Mouse (Mus musculus): ENCODE data around the gene Trpc5os. TPM values are rescaled to one million over a fixed set of nuclear protein-coding genes. Genes with fewer than 3 reads are reported as not detected.

Trpc5os gene
- total RNA-seq (2021): under 1 TPM in 1 of 2 experiments, not detected in 1; 0.07 TPM

DNA sequence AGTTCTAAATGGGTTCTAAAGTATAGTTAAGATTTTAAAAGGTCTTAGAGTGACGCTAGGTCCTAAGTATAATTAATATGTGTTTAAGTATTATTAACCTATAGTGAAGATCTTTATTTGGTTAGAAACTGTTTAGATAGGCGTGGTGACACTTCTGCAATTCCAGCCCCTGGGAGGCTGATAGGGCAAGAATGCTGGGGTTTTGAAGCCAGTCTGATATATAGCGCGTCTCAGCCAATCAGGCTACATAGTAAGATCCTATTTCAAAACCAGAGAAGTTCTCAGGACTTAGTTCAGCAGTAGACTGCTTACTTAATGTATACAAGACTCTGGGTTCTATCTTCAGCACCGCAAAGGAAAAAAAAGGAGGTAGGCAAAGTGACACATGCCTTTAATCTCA lies at the start of gene Trpc5os:
TSS of gene Trpc5os (plus strand) at position 301 of the 400 bp plus-strand sequence.
- intact Hi-C loops (cut with DNase I): no loop called here
- no peak for DNase-seq (ENCODE audit: low spot score in 2 of 2)

DNA sequence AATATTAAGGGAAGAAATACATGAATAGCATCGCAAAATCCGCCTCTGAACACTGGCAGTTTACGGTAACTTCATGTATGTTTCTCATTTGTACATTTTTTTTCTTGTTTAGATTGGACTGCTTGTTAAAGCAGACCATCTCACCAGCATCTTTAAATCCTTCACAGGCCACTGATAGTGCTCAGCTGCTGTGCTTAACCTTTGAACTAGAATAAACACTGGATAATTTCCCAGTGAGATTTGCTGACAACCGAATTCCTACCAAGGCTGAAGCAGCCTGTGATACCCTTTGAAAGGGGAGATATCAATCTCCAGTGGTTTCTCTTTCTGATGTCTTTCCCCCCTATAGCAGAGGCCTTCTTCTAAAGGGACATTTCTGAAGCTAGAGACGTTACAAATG lies 48.3 kb upstream of the Trpc5os start:
- DNase-seq (ENCODE audit: low spot score in 2 of 2): no peak
- intact Hi-C loops (cut with DNase I): no loop called here

DNA sequence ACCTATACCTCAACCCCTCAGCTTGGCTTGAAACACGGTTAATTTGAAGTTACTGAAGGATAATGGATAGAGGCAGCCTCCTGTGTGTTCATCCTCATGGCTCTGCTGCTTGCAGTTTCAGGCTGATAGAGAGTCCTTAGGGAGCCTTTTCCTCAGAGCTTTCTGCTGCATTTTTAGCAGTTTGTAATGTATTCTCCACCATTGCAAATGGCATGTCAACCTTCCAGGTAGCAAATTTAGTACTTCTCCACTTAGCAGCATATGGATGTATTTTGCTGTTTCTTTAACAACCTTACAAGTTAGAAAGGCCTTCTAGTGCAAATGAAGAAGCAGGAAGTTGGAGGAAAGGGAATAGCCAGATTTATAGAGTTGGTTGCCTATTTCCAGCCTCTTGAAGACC lies 36.1 kb upstream of the Trpc5os start:
- DNase-seq (ENCODE audit: low spot score in 2 of 2): no peak
- intact Hi-C loops (cut with DNase I): no loop called here

DNA sequence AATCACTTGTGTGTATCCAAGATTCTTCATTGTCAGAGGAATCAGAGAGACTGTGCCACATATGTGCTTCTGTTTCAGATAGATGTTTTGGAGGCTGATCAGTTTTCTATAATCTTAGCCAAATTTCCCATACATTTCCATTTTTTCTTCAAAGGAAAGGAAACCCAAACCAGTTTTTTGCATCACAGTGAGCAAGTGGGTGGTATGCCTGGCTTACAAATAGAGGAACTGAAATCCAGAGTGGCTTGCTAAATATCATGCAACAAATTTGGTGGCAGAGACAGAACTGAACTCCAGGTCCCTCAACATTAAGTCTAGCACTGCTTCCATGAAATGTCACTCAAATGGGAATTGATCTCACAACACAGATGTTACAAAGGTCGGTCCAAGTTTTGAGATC lies 35.3 kb upstream of the Trpc5os start:
- no peak for DNase-seq (ENCODE audit: low spot score in 2 of 2)
- intact Hi-C loops (cut with DNase I): no loop called here

DNA sequence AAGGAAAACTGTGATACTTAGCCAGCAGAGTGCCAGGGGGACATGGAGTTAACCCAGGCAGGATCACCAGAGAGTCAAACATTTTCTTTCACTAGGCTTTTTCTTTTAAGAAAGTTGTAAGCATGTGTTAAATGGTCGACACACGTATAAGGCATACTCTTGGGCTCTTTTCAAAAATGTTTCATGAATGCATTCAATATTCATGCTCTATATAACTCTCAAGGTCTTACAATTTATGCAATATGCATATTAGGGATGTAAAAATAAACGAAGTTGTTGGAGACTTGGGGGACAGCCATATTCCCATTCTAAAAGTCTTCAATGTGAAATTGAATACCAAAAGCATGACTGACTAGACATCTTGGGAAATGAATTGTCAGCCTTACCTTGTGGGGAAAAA lies 32.5 kb upstream of the Trpc5os start:
- no peak for DNase-seq (ENCODE audit: low spot score in 2 of 2)
- intact Hi-C loops (cut with DNase I): no loop called here

DNA sequence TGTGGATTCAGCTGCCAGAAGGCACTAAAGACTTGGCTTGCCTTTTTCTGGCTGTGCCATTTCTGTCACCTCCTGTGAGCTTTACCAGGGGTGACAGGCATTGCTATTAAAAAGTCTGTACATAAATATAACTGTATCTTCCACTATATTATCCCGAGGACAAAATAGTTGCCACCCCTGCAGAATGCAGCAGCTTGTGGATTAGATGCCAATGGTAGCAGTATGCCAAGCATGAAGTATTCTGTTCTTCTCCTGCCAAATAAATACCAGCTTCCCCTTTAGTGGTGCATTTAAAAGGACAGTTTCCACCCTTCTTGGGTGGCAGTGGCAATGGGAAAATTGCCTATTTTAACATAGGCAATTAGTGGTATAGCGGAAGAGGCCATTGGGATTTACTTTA lies 8.0 kb downstream of the Trpc5os start:
- intact Hi-C loops (cut with DNase I): no loop called here
- no peak for DNase-seq (ENCODE audit: low spot score in 2 of 2)

DNA sequence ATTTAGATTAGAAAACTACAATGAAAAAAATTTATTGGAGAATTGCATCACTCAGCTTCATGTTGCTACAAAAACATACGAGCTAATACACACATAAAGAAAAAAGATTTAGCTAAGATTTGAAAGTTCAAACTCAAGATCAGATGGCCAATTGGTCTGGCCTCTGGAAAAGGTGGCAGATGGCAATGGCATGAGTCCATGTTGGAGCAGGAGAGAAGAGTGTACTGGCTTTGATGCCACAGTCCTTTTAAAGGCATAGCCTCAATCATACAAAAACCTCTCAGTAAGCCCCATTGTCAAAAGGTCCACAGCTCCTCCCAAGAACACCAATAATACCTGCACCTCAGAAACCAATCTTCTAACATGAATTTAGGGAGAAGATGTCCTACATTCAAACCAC lies 35.0 kb downstream of the Trpc5os start:
- intact Hi-C loops (cut with DNase I): no loop called here
- no peak for DNase-seq (ENCODE audit: low spot score in 2 of 2)

DNA sequence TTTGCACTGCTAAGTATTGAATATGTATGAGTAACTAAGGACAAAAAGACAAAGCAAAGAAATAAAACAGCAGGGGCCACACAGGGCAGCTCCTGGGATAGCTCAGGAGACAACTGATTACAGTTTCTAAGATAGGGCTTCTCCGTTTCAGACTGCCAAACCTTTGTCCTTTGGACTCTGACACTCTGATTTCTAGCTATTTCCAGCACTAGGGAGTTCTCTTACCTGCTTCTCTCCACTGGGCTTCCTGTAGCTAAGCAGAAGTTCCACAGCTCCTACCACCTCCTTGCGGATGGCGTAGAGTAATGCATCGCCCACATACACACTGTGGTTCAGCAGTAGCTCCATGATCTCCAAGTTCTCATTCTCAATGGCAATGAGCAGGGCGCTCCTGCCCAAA lies 66.9 kb downstream of the Trpc5os start:
- intact Hi-C loops (cut with DNase I): no loop called here
- no peak for DNase-seq (ENCODE audit: low spot score in 2 of 2)

DNA sequence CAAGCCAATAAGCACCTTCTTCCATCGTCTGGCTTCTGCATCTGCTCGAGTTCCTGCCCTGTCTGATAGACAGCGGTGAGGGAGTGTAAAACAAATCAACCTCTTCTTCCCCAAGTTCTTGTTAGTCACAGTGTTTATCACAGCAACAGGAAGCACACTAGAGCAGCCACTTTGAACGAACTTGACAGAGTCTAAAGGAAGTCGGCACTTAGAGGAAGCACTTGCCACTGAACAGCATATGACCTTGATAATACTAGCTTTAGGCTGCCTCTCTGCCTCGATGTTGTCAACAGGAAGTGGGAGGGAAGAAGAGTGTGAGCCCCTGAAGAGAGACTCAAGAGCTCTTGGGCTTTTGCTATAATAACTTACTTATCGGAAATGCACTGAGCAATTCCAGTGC lies 69.7 kb downstream of the Trpc5os start:
- no peak for DNase-seq (ENCODE audit: low spot score in 2 of 2)
- intact Hi-C loops (cut with DNase I): no loop called here

Other genes with a start within 250 kb of the Trpc5os start
- 10 to 100 TPM; 10.8 to 12.0 TPM for gene Alg13, start 138.8 kb upstream of the Trpc5os start, total RNA-seq (2021)
- 10 to 100 TPM; 15.8 to 16.9 TPM for gene Trpc5, start 231.6 kb downstream of the Trpc5os start, total RNA-seq (2021)
- gene Rtl4, start 232.3 kb downstream of the Trpc5os start, total RNA-seq (2021): 1 to 10 TPM; 1.8 to 1.9 TPM